Mouse (Mus musculus) lung, adult 2 months (tissue): Measurements from ENCODE around the gene Hsd11b1.

Experiments used
- CTCF ChIP-seq: fragments of 200-500 bp; IDR thresholded peaks from 2 replicates; pipeline ENCODE4 v1.5.1; 2011; ENCODE audit warnings: mild to moderate bottlenecking, low read length, control low read depth; ENCODE audit not compliant: insufficient read depth
- POLR2A ChIP-seq: fragments of 200-500 bp; IDR thresholded peaks from 2 replicates; pipeline ENCODE4 v1.6.1; 2011; ENCODE audit warnings: low read depth, mild to moderate bottlenecking, control low read depth, low read length, borderline replicate concordance; ENCODE audit errors: extremely low read depth

DNA sequence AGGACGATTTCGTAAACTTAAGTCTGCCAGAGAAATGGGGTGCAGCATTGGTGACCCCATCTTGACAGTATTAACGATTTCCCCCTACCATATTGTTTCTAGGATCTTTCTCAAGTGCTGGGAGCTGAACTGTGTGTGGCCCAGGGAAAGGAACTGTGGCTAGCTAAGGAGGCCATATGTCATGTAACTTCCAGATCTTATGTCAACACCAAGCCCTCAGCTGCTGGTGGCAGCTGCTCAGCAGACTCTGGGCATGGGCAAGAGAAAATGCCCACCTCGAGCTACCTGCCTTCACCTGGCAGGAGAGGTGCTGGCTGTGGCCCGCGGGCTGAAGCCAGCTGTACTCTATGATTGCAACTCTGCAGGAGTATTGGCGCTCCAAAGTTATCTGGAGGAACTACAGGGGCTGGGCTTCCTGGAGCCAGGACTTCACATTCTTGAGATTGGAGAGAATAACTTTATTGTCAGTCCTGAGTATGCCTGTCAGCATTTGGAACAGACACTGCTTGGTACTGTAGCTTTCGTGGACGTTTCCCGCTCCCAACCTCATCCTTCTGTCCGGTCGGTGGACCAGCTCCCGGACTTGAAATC is 89.6 kb downstream of the Hsd11b1 start:
- TF ChIP-seq CTCF (no peak), POLR2A (no peak)
